Mouse (Mus musculus): ENCODE data around the gene Rpl14.
A peak's percentile ranks its signal among the peaks of the same experiment; 100 is the strongest.

The Rpl14 gene

DNA sequence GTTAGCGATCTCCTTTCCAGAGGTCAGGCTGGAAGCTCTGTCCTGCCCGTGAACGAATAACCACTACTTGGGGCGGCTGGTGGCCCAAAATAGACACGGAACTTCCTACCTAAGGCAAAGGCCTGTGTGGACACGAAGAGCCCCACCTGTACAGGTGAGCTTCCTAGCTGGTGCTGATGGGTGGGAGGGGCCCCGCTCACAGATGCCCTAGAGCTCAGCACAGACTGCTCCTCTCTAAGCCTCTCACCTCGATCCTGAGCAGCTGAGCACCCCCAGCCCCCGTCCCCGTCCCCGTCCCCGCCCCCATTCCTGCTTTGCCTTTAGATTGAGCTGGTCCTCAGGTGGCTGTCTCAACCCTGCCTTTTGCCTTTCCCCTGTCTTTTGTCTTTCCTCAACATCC is 32.7 kb downstream of the Rpl14 start:
- no peak for DNase-seq

DNA sequence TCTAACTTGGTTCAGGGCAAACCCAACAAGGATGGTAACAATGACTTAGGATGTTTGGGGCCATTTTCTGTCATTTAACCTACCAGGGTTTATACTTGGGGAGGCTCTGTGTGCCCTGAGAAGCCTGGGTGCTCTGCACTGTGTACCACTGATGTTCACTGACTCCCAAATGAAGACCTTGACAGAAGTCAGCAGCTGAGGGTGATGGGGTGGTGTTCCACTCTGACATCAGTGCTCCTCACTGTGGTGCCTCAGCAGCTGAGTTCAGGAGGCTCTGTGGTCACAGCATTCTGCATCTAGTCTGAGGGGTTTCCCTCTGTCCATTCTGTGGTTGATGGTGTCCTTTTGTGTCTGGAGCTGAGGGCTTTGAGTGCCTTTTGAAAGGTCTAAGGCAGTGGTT is 39.8 kb downstream of the Rpl14 start:
- DNase-seq: no peak

DNA sequence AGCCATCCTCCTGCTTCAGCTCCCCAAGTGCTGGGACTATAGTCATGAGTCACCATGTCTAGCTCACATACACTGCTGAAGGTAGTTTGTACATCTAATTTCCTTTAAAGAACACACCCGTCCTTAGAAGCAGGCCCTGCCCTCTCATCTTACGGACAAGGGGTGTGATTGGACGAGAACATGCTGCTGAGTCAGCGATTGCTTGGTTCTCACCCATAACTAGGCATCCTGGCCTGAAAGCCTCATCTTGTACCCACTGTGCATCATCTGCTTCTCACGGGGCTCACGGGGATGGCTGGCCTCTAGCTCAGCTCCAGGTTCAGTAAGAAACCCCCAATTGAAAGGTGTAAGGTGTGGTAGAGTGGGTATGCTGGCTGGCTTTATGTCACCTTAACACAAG is 42.8 kb downstream of the Rpl14 start:
- DNase-seq: no peak

DNA sequence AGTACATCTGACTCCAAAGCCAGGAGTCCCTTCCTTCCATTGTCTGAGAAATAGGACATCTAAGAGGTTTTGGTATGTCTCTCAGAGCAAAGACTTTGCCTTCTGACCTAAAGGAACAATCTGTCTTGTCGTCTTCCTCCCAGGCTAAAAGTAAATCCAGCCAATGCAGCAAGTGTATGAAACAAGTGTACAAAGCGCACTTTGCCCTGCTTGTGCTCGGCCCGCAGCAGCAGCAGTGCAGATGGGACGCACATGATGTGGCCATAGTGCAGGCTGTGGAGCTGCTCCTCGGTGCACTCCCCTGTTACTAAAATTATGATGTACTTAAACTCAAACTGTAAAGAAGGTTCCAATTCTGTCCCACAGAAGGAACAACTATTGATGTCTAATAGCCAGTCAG is 46.9 kb downstream of the Rpl14 start:
- DNase-seq: no peak

DNA sequence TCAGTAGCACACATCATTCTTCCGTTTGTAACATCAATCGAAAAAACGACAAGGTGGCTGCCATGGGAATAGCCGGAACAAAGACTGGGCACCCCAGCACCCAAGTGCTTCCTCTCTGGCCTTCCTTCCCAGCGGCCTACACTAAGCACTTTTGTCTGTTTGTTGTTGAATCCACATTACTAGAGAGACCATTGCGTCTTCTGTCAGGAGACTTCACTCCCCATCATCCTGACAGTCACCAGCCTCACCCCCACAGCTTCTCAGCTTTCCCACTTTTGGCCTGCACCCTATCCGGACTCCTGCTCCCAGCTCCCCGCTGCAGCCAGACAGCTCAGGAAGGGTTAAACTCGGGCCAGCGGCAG is 48.1 kb downstream of the Rpl14 start:
- no peak for DNase-seq

DNA sequence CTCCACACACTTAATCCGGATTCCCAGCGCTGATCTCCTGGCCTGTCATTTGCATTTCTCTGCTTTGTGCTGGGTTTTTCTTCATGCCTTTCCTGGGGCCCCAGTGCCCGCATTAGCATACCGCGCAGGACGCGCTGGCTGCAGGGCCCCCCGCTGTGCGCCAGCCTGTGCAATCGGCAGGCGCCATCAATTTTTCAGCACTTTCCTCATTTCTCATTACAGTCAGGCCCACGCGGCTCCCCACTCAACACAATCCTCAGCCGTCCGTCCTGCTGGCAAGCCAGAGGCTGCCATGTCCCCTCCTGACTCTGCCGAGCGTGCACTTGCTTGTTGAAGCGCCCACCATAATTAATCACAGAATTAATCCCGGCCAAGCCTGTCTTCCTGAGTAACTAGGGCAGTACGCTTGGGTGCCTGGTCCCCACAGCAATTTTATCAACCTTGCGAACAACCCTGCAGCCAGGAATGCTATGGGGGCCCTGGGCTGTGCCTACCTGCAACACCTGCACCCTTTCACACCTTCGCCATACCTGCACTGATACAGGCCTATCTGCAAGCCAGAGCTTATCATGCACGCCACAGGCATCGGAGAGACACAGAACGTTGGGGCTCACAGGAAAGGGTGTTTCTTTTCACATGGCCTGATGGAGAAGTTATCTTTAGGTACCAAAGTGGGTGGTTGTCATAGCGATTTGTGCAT is 48.6 kb downstream of the Rpl14 start:
- peak; percentile 48 for DNase-seq

DNA sequence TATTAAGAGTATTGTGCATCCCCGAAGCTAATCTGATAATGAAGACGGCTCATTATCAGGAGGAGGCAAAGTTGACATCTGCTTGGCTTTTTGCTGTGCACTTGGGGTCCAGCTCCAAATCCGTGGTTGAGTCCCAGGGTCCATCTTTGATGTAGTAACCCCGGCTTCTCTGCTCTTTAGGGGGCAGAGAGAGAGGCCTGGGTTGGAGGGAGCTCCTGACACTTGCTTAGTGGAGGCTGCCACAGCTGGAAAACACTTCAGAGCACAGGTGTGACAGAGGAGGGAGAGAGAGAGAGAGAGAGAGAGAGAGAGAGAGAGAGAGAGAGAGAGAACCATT is 49.1 kb downstream of the Rpl14 start:
- no peak for DNase-seq
